Mouse (Mus musculus) CH12.LX (cell line): Measurements from ENCODE around the gene Pex7. TPM values are rescaled to one million over a fixed set of nuclear protein-coding genes. Genes with fewer than 3 reads are reported as not detected.

Experiments used
- DNase-seq: peaks from one replicate; pipeline ENCODE4 v3.0.0-alpha.2; 2013; ENCODE audit errors: extremely low read depth
- H3K27ac ChIP-seq: 2 replicates; pipeline ENCODE4 v1.5.1; 2012; ENCODE audit warnings: low read depth, mild to moderate bottlenecking, control low read depth, moderate library complexity; ENCODE audit not compliant: insufficient read depth
- H3K27me3 ChIP-seq: replicated peaks from 2 replicates; pipeline ENCODE3; 2012; ENCODE audit warnings: inconsistent platforms
- H3K36me3 ChIP-seq, 2 experiments: replicated peaks in 1 of 2; 2 replicates each; pipeline versions ENCODE3 to v1.6.1; 2012; ENCODE audit warnings: inconsistent platforms in 1 of 2, low read length in 1 of 2, mild to moderate bottlenecking in 1 of 2, mixed read lengths in 1 of 2, moderate library complexity in 1 of 2; ENCODE audit not compliant: control insufficient read depth in 1 of 2, insufficient read depth in 1 of 2
- H3K4me1 ChIP-seq, 2 experiments: 2 replicates each; pipeline ENCODE4 v1.6.1; 2012; ENCODE audit warnings: inconsistent platforms in 1 of 2, moderate library complexity in 1 of 2; ENCODE audit not compliant: insufficient read depth in 2 of 2, control insufficient read depth in 1 of 2
- H3K4me2 ChIP-seq: 2 replicates; pipeline ENCODE4 v1.6.1; 2012; ENCODE audit warnings: low read depth, mild to moderate bottlenecking, control low read depth; ENCODE audit not compliant: poor library complexity, insufficient read depth, severe bottlenecking
- H3K4me3 ChIP-seq, 3 experiments: fragments of 150-350 bp in 1 of 3; sonication (generic) in 1 of 3; replicated peaks in 1 of 3; 2 replicates each; pipeline versions ENCODE3 to v1.5.1; 2011 to 2012; ENCODE audit warnings: low read depth in 2 of 3, low read length in 2 of 3, mild to moderate bottlenecking in 2 of 3, moderate library complexity in 2 of 3, control low read depth in 1 of 3, improper control_type of control experiment in 1 of 3, inconsistent platforms in 1 of 3, mixed read lengths in 1 of 3; ENCODE audit not compliant: poor library complexity in 1 of 3
- H3K79me2 ChIP-seq: replicated peaks from 2 replicates; pipeline ENCODE4 v1.6.1; 2012; ENCODE audit warnings: mild to moderate bottlenecking, moderate library complexity; ENCODE audit not compliant: control insufficient read depth, poor library complexity, insufficient read depth, severe bottlenecking; ENCODE audit errors: extremely low read depth
- H3K9ac ChIP-seq: 2 replicates; pipeline ENCODE4 v1.6.1; 2012; ENCODE audit warnings: low read depth, mild to moderate bottlenecking, control low read depth, moderate library complexity; ENCODE audit not compliant: insufficient read depth
- H3K9me3 ChIP-seq: replicated peaks from 2 replicates; pipeline ENCODE3; 2012; ENCODE audit warnings: low read length, inconsistent platforms, mixed read lengths
- BHLHE40 ChIP-seq: IDR thresholded peaks from 2 replicates; pipeline ENCODE4 v1.6.1; 2011; ENCODE audit warnings: mild to moderate bottlenecking, low read depth, low read length, improper control_type of control experiment
- CHD1 ChIP-seq: IDR thresholded peaks from 2 replicates; pipeline ENCODE4 v1.6.1; 2012; ENCODE audit warnings: low read depth, low read length, improper control_type of control experiment, inconsistent platforms
- CHD2 ChIP-seq: IDR thresholded peaks from 2 replicates; pipeline ENCODE4 v1.6.1; 2011; ENCODE audit warnings: low read length, improper control_type of control experiment
- CTCF ChIP-seq, 2 experiments: IDR thresholded peaks in 1 of 2; conservative IDR thresholded peaks in 1 of 2; 2 replicates each; pipeline ENCODE4 v1.5.1; 2011 to 2012; ENCODE audit warnings: low read depth in 2 of 2, low read length in 2 of 2, improper control_type of control experiment in 1 of 2, inconsistent platforms in 1 of 2, mild to moderate bottlenecking in 1 of 2, moderate library complexity in 1 of 2
- E2F4 ChIP-seq: IDR thresholded peaks from 2 replicates; pipeline ENCODE4 v1.6.1; 2011; ENCODE audit warnings: low read depth, low read length, improper control_type of control experiment; ENCODE audit not compliant: insufficient replicate concordance
- ELF1 ChIP-seq: IDR thresholded peaks from 2 replicates; pipeline ENCODE4 v1.6.1; 2014; ENCODE audit warnings: low read depth, mild to moderate bottlenecking, inconsistent platforms, low read length, improper control_type of control experiment
- EP300 ChIP-seq: IDR thresholded peaks from 2 replicates; pipeline ENCODE4 v1.6.1; 2011; ENCODE audit warnings: low read length, improper control_type of control experiment
- ETS1 ChIP-seq: conservative IDR thresholded peaks from 2 replicates; pipeline ENCODE4 v1.6.1; 2012; ENCODE audit warnings: low read depth, mild to moderate bottlenecking, inconsistent platforms, low read length, improper control_type of control experiment, moderate library complexity
- GABPA ChIP-seq: IDR thresholded peaks from 2 replicates; pipeline ENCODE4 v1.6.1; 2012; ENCODE audit warnings: low read depth, low read length, improper control_type of control experiment, inconsistent platforms; ENCODE audit not compliant: insufficient replicate concordance
- HCFC1 ChIP-seq: IDR thresholded peaks from 2 replicates; pipeline ENCODE4 v1.6.1; 2012; ENCODE audit warnings: low read depth, mild to moderate bottlenecking, inconsistent platforms, low read length, improper control_type of control experiment
- IRF4 ChIP-seq: IDR thresholded peaks from 2 replicates; pipeline ENCODE4 v1.6.1; 2014; ENCODE audit warnings: low read depth, mild to moderate bottlenecking, inconsistent platforms, low read length, improper control_type of control experiment
- JUN ChIP-seq: IDR thresholded peaks from 2 replicates; pipeline ENCODE4 v1.6.1; 2011; ENCODE audit warnings: low read depth, mild to moderate bottlenecking, low read length, improper control_type of control experiment, moderate library complexity; ENCODE audit not compliant: insufficient read depth
- JUND ChIP-seq: conservative IDR thresholded peaks from 2 replicates; pipeline ENCODE4 v1.6.1; 2011; ENCODE audit warnings: low read depth, low read length, improper control_type of control experiment
- KAT2A ChIP-seq: IDR thresholded peaks from 2 replicates; pipeline ENCODE4 v1.6.1; 2012; ENCODE audit warnings: low read length, improper control_type of control experiment, inconsistent platforms; ENCODE audit not compliant: insufficient replicate concordance
- MAFK ChIP-seq: IDR thresholded peaks from 2 replicates; pipeline ENCODE4 v1.6.1; 2011; ENCODE audit warnings: low read length, improper control_type of control experiment; ENCODE audit not compliant: insufficient replicate concordance
- MAX ChIP-seq: IDR thresholded peaks from 2 replicates; pipeline ENCODE4 v1.6.1; 2011; ENCODE audit warnings: low read length, improper control_type of control experiment
- MAZ ChIP-seq: IDR thresholded peaks from 2 replicates; pipeline ENCODE4 v1.6.1; 2012; ENCODE audit warnings: low read depth, mild to moderate bottlenecking, inconsistent platforms, low read length, improper control_type of control experiment, moderate library complexity
- MEF2A ChIP-seq: IDR thresholded peaks from 2 replicates; pipeline ENCODE4 v1.6.1; 2014; ENCODE audit warnings: low read depth, mild to moderate bottlenecking, inconsistent platforms, low read length, improper control_type of control experiment, borderline replicate concordance
- MXI1 ChIP-seq: IDR thresholded peaks from 2 replicates; pipeline ENCODE4 v1.6.1; 2011; ENCODE audit warnings: mild to moderate bottlenecking, low read depth, low read length, improper control_type of control experiment
- MYC ChIP-seq: IDR thresholded peaks from 2 replicates; pipeline ENCODE4 v1.6.1; 2011; ENCODE audit warnings: low read depth, mild to moderate bottlenecking, improper control_type of control experiment, low read length
- NELFE ChIP-seq: IDR thresholded peaks from 2 replicates; pipeline ENCODE4 v1.6.1; 2011; ENCODE audit warnings: low read depth, low read length, improper control_type of control experiment
- NRF1 ChIP-seq: IDR thresholded peaks from 2 replicates; pipeline ENCODE4 v1.6.1; 2014; ENCODE audit warnings: low read depth, mild to moderate bottlenecking, inconsistent platforms, low read length, improper control_type of control experiment, moderate library complexity
- PAX5 ChIP-seq: IDR thresholded peaks from 2 replicates; pipeline ENCODE4 v1.6.1; 2012; ENCODE audit warnings: low read length, inconsistent platforms, mixed read lengths
- POLR2A ChIP-seq: IDR thresholded peaks from 2 replicates; pipeline ENCODE4 v1.6.1; 2011; ENCODE audit warnings: low read depth, mild to moderate bottlenecking, improper control_type of control experiment, low read length
- POLR2AphosphoS2 ChIP-seq: IDR thresholded peaks from 2 replicates; pipeline ENCODE4 v1.6.1; 2011; ENCODE audit warnings: low read depth, low read length, improper control_type of control experiment
- RAD21 ChIP-seq: IDR thresholded peaks from 2 replicates; pipeline ENCODE4 v1.6.1; 2011; ENCODE audit warnings: low read depth, mild to moderate bottlenecking, low read length, improper control_type of control experiment, moderate library complexity
- RCOR1 ChIP-seq: conservative IDR thresholded peaks from 2 replicates; pipeline ENCODE4 v1.6.1; 2012; ENCODE audit warnings: low read depth, mild to moderate bottlenecking, inconsistent platforms, low read length, improper control_type of control experiment
- SIN3A ChIP-seq: IDR thresholded peaks from 2 replicates; pipeline ENCODE4 v1.6.1; 2012; ENCODE audit warnings: low read length, improper control_type of control experiment, inconsistent platforms
- SMC3 ChIP-seq: IDR thresholded peaks from 2 replicates; pipeline ENCODE4 v1.6.1; 2011; ENCODE audit warnings: low read depth, low read length, improper control_type of control experiment
- TBP ChIP-seq: conservative IDR thresholded peaks from 2 replicates; pipeline ENCODE4 v1.6.1; 2011; ENCODE audit warnings: low read depth, low read length, improper control_type of control experiment
- TCF12 ChIP-seq: IDR thresholded peaks from 2 replicates; pipeline ENCODE4 v1.6.1; 2014; ENCODE audit warnings: low read depth, mild to moderate bottlenecking, inconsistent platforms, low read length, improper control_type of control experiment
- UBTF ChIP-seq: IDR thresholded peaks from 2 replicates; pipeline ENCODE4 v1.6.1; 2012; ENCODE audit warnings: low read depth, mild to moderate bottlenecking, inconsistent platforms, low read length, improper control_type of control experiment, moderate library complexity
- USF1 ChIP-seq: IDR thresholded peaks from 2 replicates; pipeline ENCODE4 v1.6.1; 2014; ENCODE audit warnings: low read depth, mild to moderate bottlenecking, inconsistent platforms, low read length, improper control_type of control experiment
- USF2 ChIP-seq: conservative IDR thresholded peaks from 2 replicates; pipeline ENCODE4 v1.6.1; 2011; ENCODE audit warnings: low read depth, low read length, improper control_type of control experiment
- ZC3H11A ChIP-seq: IDR thresholded peaks from 2 replicates; pipeline ENCODE4 v1.6.1; 2012; ENCODE audit warnings: low read depth, mild to moderate bottlenecking, inconsistent platforms, low read length, improper control_type of control experiment
- ZKSCAN1 ChIP-seq: IDR thresholded peaks from 2 replicates; pipeline ENCODE4 v1.6.1; 2012; ENCODE audit warnings: low read depth, inconsistent platforms, low read length, improper control_type of control experiment, borderline replicate concordance
- ZMIZ1 ChIP-seq: IDR thresholded peaks from 2 replicates; pipeline ENCODE4 v1.6.1; 2012; ENCODE audit warnings: low read depth, mild to moderate bottlenecking, inconsistent platforms, low read length, improper control_type of control experiment
- ZNF384 ChIP-seq: IDR thresholded peaks from 2 replicates; pipeline ENCODE4 v1.6.1; 2012; ENCODE audit warnings: low read depth, low read length, improper control_type of control experiment, inconsistent platforms
- dilution Hi-C: fragments of 300-500 bp; cut with MboI; formaldehyde crosslinking; loops from 2 replicates; pipeline ENCODE4 v1.14.3; 2020; ENCODE audit warnings: low sequenced_read_pairs; ENCODE audit not compliant: extremely low pct_unique_long_range_greater_than_20kb, extremely low pct_ligation_motif_present
- in situ Hi-C: fragments of 300-500 bp; cut with MboI; formaldehyde crosslinking; loops from 3 replicates; pipeline ENCODE4 v1.14.3; 2019; ENCODE audit warnings: low sequenced_read_pairs, low pct_ligation_motif_present, low pct_unique_long_range_greater_than_20kb, mixed read lengths
- polyA plus RNA-seq: library from polyadenylated mRNA; unstranded; fragments of >175 nt; gene quantifications from 2 replicates; pipeline ENCODE4 v1.2.1, GENCODE M21; 2012; ENCODE audit warnings: low read depth; ENCODE audit not compliant: insufficient read length
- total RNA-seq, 2 experiments: library from RNA; depleted of rRNA; stranded (reverse); fragments of 300-350 nt in 1 of 2; fragments of >200 nt in 1 of 2; gene quantifications; 2 replicates each; pipeline ENCODE4 v1.2.3; 2012 to 2014

Gene Pex7
- total and polyA plus RNA-seq, 3 experiments = 26.5 to 53.6 (median 30.2) TPM

DNA sequence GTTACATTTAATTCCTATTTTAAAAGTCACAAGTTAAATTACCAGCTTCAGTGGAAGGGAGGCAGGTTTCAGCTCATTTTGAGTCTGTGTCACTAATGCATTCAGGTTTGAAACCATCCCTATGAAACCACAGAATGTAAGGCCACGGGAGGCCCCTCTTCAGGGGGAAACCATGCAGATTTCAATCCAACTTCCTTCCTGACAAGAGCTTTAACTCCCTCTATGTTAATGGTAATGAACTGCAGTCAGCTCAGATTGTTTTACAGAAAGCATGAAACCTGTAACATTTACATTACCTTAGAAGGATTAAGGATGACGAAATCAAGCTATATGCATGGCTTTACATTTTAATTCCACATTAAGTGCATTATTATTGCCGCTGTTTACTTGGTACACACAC is 15.8 kb downstream of the Pex7 start:
- Histone ChIP-seq H3K4me1 (peaks cover 12 to 38% of the 10 kb centered on the region in 2 experiments), H3K27me3 (no peaks in the 10 kb centered on the region), H3K36me3 (peaks cover 2 to 43% of the 10 kb centered on the region in 2 experiments), H3K4me3 (no peak overlapping the region), H3K4me2 (no peak overlapping the region), H3K9ac (no peak overlapping the region), H3K27ac (no peak overlapping the region), H3K79me2 (no peaks in the 10 kb centered on the region), H3K9me3 (no peaks in the 10 kb centered on the region)
- DNase-seq = peak; percentile 84
- dilution Hi-C loops = no loop called here
- TF ChIP-seq CTCF (conservative IDR thresholded peaks at IDR 0.05 in 1 of 2, IDR thresholded peaks at IDR 0.05 in 1 of 2; ENCODE audit: low read depth in 2 of 2, low read length in 2 of 2) (peak in 1 of 2 experiments; percentile 53; a peak in 2 of 4 replicates), MEF2A (no peak; the same call in 1 of the 2 replicates), TBP (no peak), HCFC1 (no peak), JUND (no peak), E2F4 (no peak), ZC3H11A (no peak), JUN (no peak), TCF12 (no peak), NRF1 (no peak), USF1 (no peak), RCOR1 (no peak), CHD2 (no peak), RAD21 (peak; percentile 49), ZNF384 (no peak), POLR2AphosphoS2 (no peak), SIN3A (0 out of 2 replicates have a peak, but pooled peaks have one; percentile 19), KAT2A (no peak), CHD1 (no peak), MAX (no peak), EP300 (no peak), MAZ (no peak), MAFK (no peak), ELF1 (peak; percentile 46), SMC3 (peak; percentile 33; the same call in 1 of the 2 replicates), GABPA (no peak), ETS1 (peak; percentile 21; the same call in 1 of the 2 replicates), POLR2A (no peak), ZMIZ1 (no peak), PAX5 (no peak), BHLHE40 (no peak), MXI1 (no peak), IRF4 (peak; percentile 57; the same call in 1 of the 2 replicates), MYC (peak; percentile 42; the same call in 1 of the 2 replicates), USF2 (no peak), ZKSCAN1 (no peak), NELFE (no peak), UBTF (no peak)
- in situ Hi-C loops = loop anchor here (5.0 to 10.0 kb wide), 2 partner anchors 67 to 179 kb away; partner anchors contain the start of gene Il20ra
